Mouse (Mus musculus): ENCODE results near the gene Kcnk4. TPM values are rescaled to one million over a fixed set of nuclear protein-coding genes. Genes with fewer than 3 reads are reported as not detected.

Gene Kcnk4
- polyA plus RNA-seq, 2 experiments = 1.1 TPM

DNA sequence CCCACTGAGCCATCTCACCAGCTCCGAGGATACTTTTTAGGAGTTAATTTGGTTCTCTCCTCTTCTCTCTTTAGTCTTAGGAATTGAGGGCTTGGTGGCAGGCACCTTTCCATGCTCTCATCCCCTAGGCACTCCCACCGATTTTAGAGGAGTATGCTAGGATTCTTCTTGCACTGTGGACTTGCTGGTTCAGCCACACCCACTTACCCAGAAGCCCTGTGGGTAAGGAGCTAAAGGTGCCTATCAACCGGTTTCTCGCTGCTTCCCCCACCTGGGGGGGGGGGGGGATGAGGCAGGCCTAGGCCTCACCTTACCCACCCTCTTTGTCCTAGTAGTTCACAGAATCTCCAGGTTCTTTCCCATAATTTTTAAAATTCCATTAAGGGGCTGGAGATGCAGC, 13.4 kb upstream of the Kcnk4 start:
- DNase-seq (ENCODE audit: low spot score) = no peak
- Histone ChIP-seq H3K27ac (replicated peaks; ENCODE audit: low read depth, low read length) (no peak overlapping the region), H3K36me3 (ENCODE audit: control insufficient read depth, insufficient read depth, low read length) (peaks cover 12% of the 10 kb centered on the region), H3K9me3 (ENCODE audit: control insufficient read depth, low read length) (no peaks in the 10 kb centered on the region), H3K27me3 (ENCODE audit: control insufficient read depth, insufficient read depth, low read length) (no peaks in the 10 kb centered on the region), H3K9ac (ENCODE audit: low read depth, low read length, severe bottlenecking) (no peak overlapping the region), H3K4me1 (ENCODE audit: control insufficient read depth, insufficient read depth, low read length) (peaks cover 18% of the 10 kb centered on the region), H3K4me3 (replicated peaks; ENCODE audit: low read length) (no peak overlapping the region), H3K4me2 (replicated peaks; ENCODE audit: low read depth, low read length, severe bottlenecking) (no peak overlapping the region)
- ATAC-seq (ENCODE audit: low FRiP score, low read depth) = no peak
- no peak for TF ChIP-seq POLR2A (IDR thresholded peaks at IDR 0.05; ENCODE audit: borderline replicate concordance, extremely low read depth, insufficient read depth, insufficient read length)
- 52% methylated on average over 4 of the region's 4 CpGs for WGBS

DNA sequence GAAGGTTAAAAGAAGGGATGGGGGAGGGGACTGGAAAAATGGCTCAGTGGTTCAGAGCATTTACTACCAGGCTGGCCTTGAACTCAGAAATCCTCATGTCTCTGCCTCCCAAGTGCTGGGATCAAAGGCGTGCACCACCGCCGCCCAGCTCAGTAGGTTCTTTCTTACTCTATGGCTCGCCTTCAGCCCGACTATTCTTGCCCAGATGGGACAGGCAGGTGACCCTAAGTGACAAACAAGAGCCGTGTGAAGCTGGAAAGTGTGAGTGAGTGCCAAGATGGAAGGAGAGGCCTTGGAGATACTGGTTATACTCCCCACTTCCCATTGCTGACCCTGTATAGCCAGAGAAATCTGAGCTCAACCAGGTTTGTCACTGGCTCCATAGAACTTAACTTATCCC, 9.4 kb upstream of the Kcnk4 start:
- H3K27ac ChIP-seq (replicated peaks; ENCODE audit: low read depth, low read length) = no peak overlapping the region
- no peak overlapping the region for H3K4me2 ChIP-seq (replicated peaks; ENCODE audit: low read depth, low read length, severe bottlenecking)
- no peak for ATAC-seq (ENCODE audit: low FRiP score, low read depth)
- no peak for DNase-seq (ENCODE audit: low spot score)
- H3K9ac ChIP-seq (ENCODE audit: low read depth, low read length, severe bottlenecking) = no peak overlapping the region
- H3K4me3 ChIP-seq (replicated peaks; ENCODE audit: low read length) = no peak overlapping the region
- no peaks in the 10 kb centered on the region for H3K9me3 ChIP-seq (ENCODE audit: control insufficient read depth, low read length)
- peaks cover 12% of the 10 kb centered on the region for H3K36me3 ChIP-seq (ENCODE audit: control insufficient read depth, insufficient read depth, low read length)
- WGBS = 94% methylated on average over 6 of the region's 6 CpGs
- peaks cover 13% of the 10 kb centered on the region for H3K4me1 ChIP-seq (ENCODE audit: control insufficient read depth, insufficient read depth, low read length)
- H3K27me3 ChIP-seq (ENCODE audit: control insufficient read depth, insufficient read depth, low read length) = no peaks in the 10 kb centered on the region
- TF ChIP-seq POLR2A (IDR thresholded peaks at IDR 0.05; ENCODE audit: borderline replicate concordance, extremely low read depth, insufficient read depth, insufficient read length) = no peak

DNA sequence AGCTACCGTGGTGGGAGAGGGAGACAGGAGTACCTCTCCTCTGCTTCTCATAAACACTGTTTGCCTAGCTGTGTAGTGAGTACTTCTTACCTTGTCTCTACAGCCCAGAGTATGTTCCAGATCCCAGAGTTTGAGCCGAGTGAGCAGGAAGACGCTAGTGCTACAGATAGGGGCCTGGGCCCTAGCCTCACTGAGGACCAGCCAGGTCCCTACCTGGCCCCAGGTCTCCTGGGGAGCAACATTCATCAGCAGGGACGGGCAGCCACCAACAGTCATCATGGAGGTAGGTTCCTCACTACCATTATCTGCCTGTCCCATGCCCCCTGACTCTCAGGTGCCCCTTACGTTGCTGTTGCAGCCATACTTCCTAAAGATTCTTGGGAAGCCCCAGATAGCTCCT, 8.4 kb upstream of the Kcnk4 start:
- TF ChIP-seq POLR2A (IDR thresholded peaks at IDR 0.05; ENCODE audit: borderline replicate concordance, extremely low read depth, insufficient read depth, insufficient read length) = no peak
- H3K4me2 ChIP-seq (replicated peaks; ENCODE audit: low read depth, low read length, severe bottlenecking) = peak overlapping the region; percentile 80
- peak overlapping the region; percentile 90 for H3K27ac ChIP-seq (replicated peaks; ENCODE audit: low read depth, low read length)
- H3K4me1 ChIP-seq (ENCODE audit: control insufficient read depth, insufficient read depth, low read length) = peaks cover 13% of the 10 kb centered on the region
- H3K36me3 ChIP-seq (ENCODE audit: control insufficient read depth, insufficient read depth, low read length) = peaks cover 9% of the 10 kb centered on the region
- no peak for ATAC-seq (ENCODE audit: low FRiP score, low read depth)
- no peaks in the 10 kb centered on the region for H3K9me3 ChIP-seq (ENCODE audit: control insufficient read depth, low read length)
- H3K9ac ChIP-seq (ENCODE audit: low read depth, low read length, severe bottlenecking) = peak overlapping the region; percentile 76
- DNase-seq (ENCODE audit: low spot score) = no peak
- no peaks in the 10 kb centered on the region for H3K27me3 ChIP-seq (ENCODE audit: control insufficient read depth, insufficient read depth, low read length)
- peak overlapping the region; percentile 65 for H3K4me3 ChIP-seq (replicated peaks; ENCODE audit: low read length)
- WGBS = 28% methylated on average over 5 of the region's 5 CpGs

DNA sequence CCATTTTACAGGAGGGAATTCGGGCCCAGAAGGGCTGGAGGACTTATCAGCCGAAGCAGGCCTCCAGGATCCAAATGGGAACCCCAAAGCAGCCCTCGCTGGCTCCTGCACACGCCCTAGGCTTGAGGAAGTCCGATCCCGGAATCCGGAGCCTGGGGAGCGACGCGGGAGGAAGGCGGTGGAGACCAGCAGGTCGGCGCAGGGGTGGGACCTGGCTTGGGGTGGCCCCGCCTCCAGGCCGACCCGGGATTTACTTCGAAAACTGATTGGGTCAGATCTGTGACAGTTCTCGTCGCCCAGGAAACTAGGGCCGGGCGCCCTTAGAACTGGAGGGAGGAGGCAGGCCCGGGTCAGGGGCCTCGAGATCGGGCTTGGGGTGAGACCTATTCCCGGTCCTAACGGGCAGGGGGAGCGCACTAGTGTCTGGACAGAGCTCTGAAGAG, 8.0 kb upstream of the Kcnk4 start, which contains the start of gene Gpr137:
Gene Gpr137, minus strand, starts transcription at position 232 of the 443 bp plus-strand sequence.
- Histone ChIP-seq H3K27me3 (ENCODE audit: control insufficient read depth, insufficient read depth, low read length) (no peaks in the 10 kb centered on the region), H3K9ac (ENCODE audit: low read depth, low read length, severe bottlenecking) (peak within 1 kb of the TSS; percentile 76), H3K4me1 (ENCODE audit: control insufficient read depth, insufficient read depth, low read length) (peaks cover 13% of the 10 kb centered on the region), H3K9me3 (ENCODE audit: control insufficient read depth, low read length) (no peaks in the 10 kb centered on the region), H3K4me3 (replicated peaks; ENCODE audit: low read length) (peak within 1 kb of the TSS; percentile 65), H3K27ac (replicated peaks; ENCODE audit: low read depth, low read length) (peak within 1 kb of the TSS; percentile 90), H3K36me3 (ENCODE audit: control insufficient read depth, insufficient read depth, low read length) (peaks cover 9% of the 10 kb centered on the region), H3K4me2 (replicated peaks; ENCODE audit: low read depth, low read length, severe bottlenecking) (peak within 1 kb of the TSS; percentile 80)
- DNase-seq (ENCODE audit: low spot score) (peak; percentile 93), ATAC-seq (ENCODE audit: low FRiP score, low read depth) (peak; percentile 88)
- TF ChIP-seq POLR2A (IDR thresholded peaks at IDR 0.05; ENCODE audit: borderline replicate concordance, extremely low read depth, insufficient read depth, insufficient read length) = peak; percentile 69; the same call in 1 of the 2 replicates
- 0% methylated on average over 27 of the region's 27 CpGs for WGBS

DNA sequence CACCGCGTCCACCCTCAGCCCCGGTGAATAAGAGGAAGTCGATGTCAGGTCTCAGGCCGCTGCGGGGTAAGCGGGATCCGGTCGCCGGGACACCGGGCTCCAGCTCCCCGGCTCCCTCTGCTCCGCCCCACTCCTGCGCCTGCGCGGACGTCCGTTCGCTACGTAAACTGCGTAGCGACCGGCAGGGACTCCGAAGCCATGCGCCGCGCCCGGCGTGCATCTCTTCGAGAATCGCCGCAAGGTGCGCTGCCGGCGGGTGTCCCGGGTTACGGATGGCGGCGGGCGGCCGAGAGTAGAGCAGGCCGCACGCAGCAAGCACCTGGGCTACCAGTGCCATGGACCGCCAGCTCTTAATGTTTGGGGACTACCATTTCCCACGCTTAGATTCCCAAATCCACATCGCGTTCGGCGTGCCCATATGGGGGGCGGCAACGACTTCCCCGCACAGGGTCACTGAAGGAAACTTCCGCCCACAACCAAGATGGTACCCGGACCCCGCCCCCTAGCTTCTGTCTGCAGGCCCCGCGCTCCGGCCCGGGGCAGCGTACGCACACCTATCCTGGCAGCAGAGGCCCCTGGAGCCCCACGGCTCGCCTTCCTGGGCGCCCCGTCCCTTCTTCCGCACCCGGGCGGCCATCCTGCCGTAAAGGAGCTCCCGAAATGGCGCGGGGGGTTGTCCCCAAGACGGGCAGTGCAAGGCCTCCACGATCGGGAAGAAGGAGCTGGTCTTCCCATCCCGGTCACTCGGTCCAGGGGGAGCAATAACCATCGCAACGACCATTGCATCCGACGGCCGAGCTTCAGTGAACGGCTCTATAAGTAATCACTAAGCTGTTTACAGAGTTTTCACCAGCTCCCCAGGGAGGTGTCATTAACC, 7.3 kb upstream of the Kcnk4 start, which contains the start of gene Bad:
Gene Bad, plus strand, starts transcription at position 490 of the 877 bp plus-strand sequence.
- DNase-seq (ENCODE audit: low spot score) (peak; percentile 91), ATAC-seq (ENCODE audit: low FRiP score, low read depth) (peak; percentile 87)
- 0 out of 2 replicates have a peak, but pooled peaks have one; percentile 55 for TF ChIP-seq POLR2A (IDR thresholded peaks at IDR 0.05; ENCODE audit: borderline replicate concordance, extremely low read depth, insufficient read depth, insufficient read length)
- Histone ChIP-seq H3K27me3 (ENCODE audit: control insufficient read depth, insufficient read depth, low read length) (no peaks in the 10 kb centered on the region), H3K4me1 (ENCODE audit: control insufficient read depth, insufficient read depth, low read length) (peaks cover 13% of the 10 kb centered on the region), H3K4me2 (replicated peaks; ENCODE audit: low read depth, low read length, severe bottlenecking) (peak within 1 kb of the TSS; percentile 80), H3K36me3 (ENCODE audit: control insufficient read depth, insufficient read depth, low read length) (peaks cover 9% of the 10 kb centered on the region), H3K4me3 (replicated peaks; ENCODE audit: low read length) (peak within 1 kb of the TSS; percentile 65), H3K9ac (ENCODE audit: low read depth, low read length, severe bottlenecking) (peak within 1 kb of the TSS; percentile 76), H3K27ac (replicated peaks; ENCODE audit: low read depth, low read length) (peak within 1 kb of the TSS; percentile 90), H3K9me3 (ENCODE audit: control insufficient read depth, low read length) (no peaks in the 10 kb centered on the region)
- 2% methylated on average over 60 of the region's 83 CpGs for WGBS

Measured in limb, embryonic 14.5 days (tissue).